Mouse (Mus musculus) hindbrain, embryonic 11.5 days (tissue): ENCODE measurements around the gene 1700066M21Rik. TPM values are rescaled to one million over a fixed set of nuclear protein-coding genes. Genes with fewer than 3 reads are reported as not detected.

Source experiments
- ATAC-seq: fragments of 200-750 bp; cut with Nextera tagmentation; 2 replicates; pipeline ENCODE4 v1.8.0; 2017; ENCODE audit warnings: mild to moderate bottlenecking, moderate TSS enrichment, moderate library complexity; ENCODE audit not compliant: low FRiP score
- DNase-seq: peaks from one replicate; pipeline ENCODE4 v3.0.0-alpha.2; 2015; ENCODE audit warnings: low spot score
- H3K27ac ChIP-seq: fragments of 300-500 bp; sonication (generic); 2 replicates; pipeline ENCODE4 v1.5.1; 2014; ENCODE audit warnings: mild to moderate bottlenecking, low read depth, low read length
- H3K27me3 ChIP-seq: fragments of 300-500 bp; sonication (generic); 2 replicates; pipeline ENCODE4 v1.6.1; 2014; ENCODE audit warnings: mild to moderate bottlenecking, low read length, moderate library complexity, mixed read lengths; ENCODE audit not compliant: control insufficient read depth, insufficient read depth
- H3K36me3 ChIP-seq: fragments of 300-500 bp; sonication (generic); 2 replicates; pipeline ENCODE4 v1.6.1; 2014; ENCODE audit warnings: mild to moderate bottlenecking, low read length, moderate library complexity, mixed read lengths; ENCODE audit not compliant: control insufficient read depth, insufficient read depth
- H3K4me1 ChIP-seq: fragments of 300-500 bp; sonication (generic); replicated peaks from 2 replicates; pipeline ENCODE4 v1.6.1; 2014; ENCODE audit warnings: low read length, mixed read lengths; ENCODE audit not compliant: control insufficient read depth, insufficient read depth
- H3K4me2 ChIP-seq: fragments of 300-500 bp; sonication (generic); replicated peaks from 2 replicates; pipeline ENCODE4 v1.6.1; 2014; ENCODE audit warnings: mild to moderate bottlenecking, low read depth, low read length
- H3K4me3 ChIP-seq: fragments of 300-500 bp; sonication (generic); 2 replicates; pipeline ENCODE4 v1.5.1; 2014; ENCODE audit warnings: low read depth, low read length
- H3K9ac ChIP-seq: fragments of 300-500 bp; sonication (generic); 2 replicates; pipeline ENCODE4 v1.6.1; 2014; ENCODE audit warnings: low read depth, low read length
- H3K9me3 ChIP-seq: fragments of 300-500 bp; sonication (generic); 2 replicates; pipeline ENCODE4 v1.6.1; 2016; ENCODE audit warnings: low read length; ENCODE audit not compliant: control insufficient read depth
- WGBS: fragments of 180-500 bp; shearing (Covaris S2); extraction: QIAGEN DNeasy Blood & Tissue Kit; methylation state at CpG from one replicate; pipeline ENCODE4 v1.1.7; 2014; 5-methylcytosine and 5-hydroxymethylcytosine counted together
- polyA plus RNA-seq: library from polyadenylated mRNA; unstranded; fragments of >200 nt; fragmentation: Nextera tagmentation; extraction: Ambion mirVana; gene quantifications from 2 replicates; pipeline ENCODE4 v1.2.1, GENCODE M21; 2014

1700066M21Rik gene
- polyA plus RNA-seq, 1 experiment from 2014 or later: 15.7 TPM

- peak; percentile 83 for DNase-seq
- H3K27ac ChIP-seq: peak within 1 kb of the TSS; percentile 87
- H3K4me1 ChIP-seq: no peaks in the 10 kb centered on the region; the same call in 1 of the 2 replicates
- no peaks in the 10 kb centered on the region for H3K9me3 ChIP-seq
- H3K4me2 ChIP-seq: peak within 1 kb of the TSS; percentile 54
- H3K4me3 ChIP-seq: peak within 1 kb of the TSS; percentile 61
- H3K9ac ChIP-seq: peak within 1 kb of the TSS; percentile 81
- H3K36me3 ChIP-seq: no peaks in the 10 kb centered on the region
- no peaks in the 10 kb centered on the region for H3K27me3 ChIP-seq
- WGBS: under 1% methylated on average over 72 of the region's 72 CpGs
- peak; percentile 91 for ATAC-seq
Observed at GRCm38 (mm10) chr1:57406187-57407151, 29.0 kb downstream of the 1700066M21Rik start, which contains the start of the genes Maip1 and Tyw5. Gene Maip1 (plus strand): TSS chr1:57406328. Gene Tyw5 (minus strand): TSS chr1:57407101.

GRCm38 (mm10) chr1:57408994-57409393 lies 31.6 kb downstream of the 1700066M21Rik start:
- no peaks in the 10 kb centered on the region for H3K9me3 ChIP-seq
- no peaks in the 10 kb centered on the region; the same call in 1 of the 2 replicates for H3K4me1 ChIP-seq
- H3K4me2 ChIP-seq: no peak overlapping the region
- no peak overlapping the region for H3K9ac ChIP-seq
- H3K4me3 ChIP-seq: no peak overlapping the region
- no peak for ATAC-seq
- H3K27me3 ChIP-seq: no peaks in the 10 kb centered on the region
- H3K27ac ChIP-seq: no peak overlapping the region
- no peaks in the 10 kb centered on the region for H3K36me3 ChIP-seq
- WGBS: 79% methylated on average over 2 of the region's 2 CpGs
- DNase-seq: no peak

- Histone ChIP-seq H3K9ac (no peak overlapping the region), H3K4me1 (no peaks in the 10 kb centered on the region), H3K27me3 (no peaks in the 10 kb centered on the region), H3K27ac (no peak overlapping the region), H3K4me3 (no peak overlapping the region), H3K36me3 (no peaks in the 10 kb centered on the region), H3K9me3 (no peaks in the 10 kb centered on the region), H3K4me2 (no peak overlapping the region)
- DNase-seq (no peak), ATAC-seq (no peak)
- 91% methylated on average over 2 of the region's 2 CpGs for WGBS
Observed at GRCm38 (mm10) chr1:57413397-57413796, 36.0 kb downstream of the 1700066M21Rik start.

- Histone ChIP-seq H3K27me3 (no peaks in the 10 kb centered on the region), H3K36me3 (no peaks in the 10 kb centered on the region), H3K9ac (no peak overlapping the region), H3K4me3 (no peak overlapping the region), H3K9me3 (no peaks in the 10 kb centered on the region), H3K27ac (no peak overlapping the region), H3K4me1 (no peaks in the 10 kb centered on the region), H3K4me2 (no peak overlapping the region)
- ATAC-seq (no peak), DNase-seq (peak; percentile 44)
- WGBS: 26% methylated on average over 1 of the region's 1 CpGs
Observed at GRCm38 (mm10) chr1:57423696-57424095, 46.3 kb downstream of the 1700066M21Rik start.

DNA sequence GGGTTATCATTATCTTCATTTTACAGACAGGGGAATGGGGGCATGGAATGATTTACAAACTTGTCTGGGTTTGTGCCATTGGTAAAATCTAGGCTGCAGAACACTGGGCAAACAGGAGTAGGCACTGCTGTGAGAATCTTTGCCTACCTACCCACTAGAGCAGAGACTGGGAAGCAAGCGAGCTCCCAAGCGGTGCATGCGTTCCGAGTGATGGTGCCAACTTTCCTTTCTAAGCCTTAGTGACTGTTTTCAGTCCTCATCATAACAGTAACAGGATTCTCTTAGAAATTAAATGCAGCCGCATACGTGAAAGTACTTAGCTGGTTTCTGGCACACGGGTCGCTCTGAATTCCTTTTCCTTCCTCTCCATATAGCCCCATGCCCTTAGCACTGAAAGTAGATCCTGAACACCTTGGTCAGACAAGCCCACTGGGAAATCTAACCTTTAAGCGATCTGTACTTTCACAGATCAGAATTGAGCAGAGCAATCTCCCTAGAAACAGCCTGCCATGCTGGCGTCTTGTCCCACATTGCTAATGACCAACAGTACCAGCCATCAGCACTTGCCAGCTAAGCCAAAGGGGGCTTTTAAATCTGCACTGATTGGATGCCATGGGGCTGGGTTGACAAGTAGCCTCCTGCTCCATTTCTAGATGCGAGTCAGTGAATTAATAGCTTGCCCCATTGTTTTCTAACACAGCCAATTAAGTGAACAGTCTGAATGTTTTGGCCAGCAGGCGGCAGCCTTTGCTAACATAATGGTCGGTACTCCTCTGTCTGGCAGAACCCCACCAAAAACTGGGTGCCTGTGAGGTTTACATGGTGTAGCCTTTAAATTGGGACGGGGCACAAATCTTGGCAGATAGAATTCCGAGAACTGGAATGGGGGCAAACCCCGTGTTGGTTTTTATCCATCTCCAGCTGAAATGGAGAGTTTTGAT lies 51.2 kb downstream of the 1700066M21Rik start:
- no peak overlapping the region for H3K4me2 ChIP-seq
- H3K36me3 ChIP-seq: no peaks in the 10 kb centered on the region
- no peaks in the 10 kb centered on the region for H3K9me3 ChIP-seq
- ATAC-seq: peak; percentile 81
- no peak overlapping the region for H3K4me3 ChIP-seq
- H3K4me1 ChIP-seq: no peaks in the 10 kb centered on the region
- H3K9ac ChIP-seq: no peak overlapping the region
- DNase-seq: peak; percentile 92
- 55% methylated on average over 16 of the region's 16 CpGs for WGBS
- H3K27ac ChIP-seq: no peak overlapping the region
- H3K27me3 ChIP-seq: no peaks in the 10 kb centered on the region

GRCm38 (mm10) chr1:57429786-57430483 lies 52.5 kb downstream of the 1700066M21Rik start:
- DNase-seq (peak; percentile 65), ATAC-seq (peak; percentile 64)
- H3K36me3 ChIP-seq: no peaks in the 10 kb centered on the region
- H3K9ac ChIP-seq: peak overlapping the region; percentile 42; the same call in 1 of the 2 replicates
- no peak overlapping the region for H3K27ac ChIP-seq
- no peak overlapping the region for H3K4me3 ChIP-seq
- H3K4me2 ChIP-seq: no peak overlapping the region; the same call in 1 of the 2 replicates
- H3K27me3 ChIP-seq: no peaks in the 10 kb centered on the region
- H3K9me3 ChIP-seq: no peaks in the 10 kb centered on the region
- 6% methylated on average over 12 of the region's 12 CpGs for WGBS
- H3K4me1 ChIP-seq: no peaks in the 10 kb centered on the region

DNA sequence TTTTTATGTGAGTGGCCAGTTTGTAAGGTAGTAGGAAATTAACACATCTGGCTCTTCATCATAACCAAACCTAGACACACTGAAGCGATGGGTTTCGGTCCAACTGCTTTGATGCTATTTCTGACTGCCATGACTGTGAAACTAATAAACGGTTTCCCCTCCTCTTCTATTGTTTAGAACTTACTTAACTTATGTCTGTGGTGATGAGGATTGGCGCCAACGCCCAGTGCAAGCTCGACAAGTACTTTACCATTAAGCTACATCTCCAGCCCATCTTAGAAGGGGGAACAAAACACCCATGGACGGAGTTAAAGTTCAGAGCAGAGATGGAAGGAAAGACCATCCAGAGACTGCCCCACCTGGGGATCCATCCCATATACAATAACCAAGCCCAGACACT lies 55.7 kb downstream of the 1700066M21Rik start:
- 90% methylated on average over 7 of the region's 7 CpGs for WGBS
- no peak for DNase-seq
- H3K36me3 ChIP-seq: no peaks in the 10 kb centered on the region
- H3K4me1 ChIP-seq: no peaks in the 10 kb centered on the region
- no peak for ATAC-seq
- no peaks in the 10 kb centered on the region for H3K9me3 ChIP-seq
- no peak overlapping the region for H3K4me2 ChIP-seq
- H3K4me3 ChIP-seq: no peak overlapping the region
- no peaks in the 10 kb centered on the region for H3K27me3 ChIP-seq
- no peak overlapping the region for H3K27ac ChIP-seq
- no peak overlapping the region for H3K9ac ChIP-seq
